Mouse (Mus musculus): ENCODE measurements around the gene Prkd2.

DNA sequence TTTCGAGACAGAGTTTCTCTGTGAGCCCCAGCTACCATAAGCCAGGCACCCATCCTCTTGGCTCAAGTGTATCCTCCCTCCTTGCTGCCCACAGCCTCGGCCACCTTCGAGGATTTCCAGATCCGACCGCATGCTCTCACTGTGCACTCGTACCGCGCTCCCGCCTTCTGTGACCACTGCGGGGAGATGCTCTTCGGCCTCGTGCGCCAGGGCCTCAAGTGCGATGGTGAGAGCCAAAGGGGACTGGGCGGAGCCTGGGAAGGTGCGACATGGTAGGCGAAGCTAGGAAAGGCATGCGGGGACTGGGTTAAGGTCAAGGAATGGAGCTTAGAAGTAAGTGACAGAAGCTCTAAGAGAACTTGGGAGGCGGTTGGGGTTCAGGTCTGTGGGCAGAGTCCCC is 4.8 kb downstream of the Prkd2 start:
- TF ChIP-seq CTCF (IDR thresholded peaks at IDR 0.05; ENCODE audit: borderline replicate concordance, insufficient read depth, low read depth, low read length): no peak
- TF ChIP-seq POLR2A (IDR thresholded peaks at IDR 0.05; ENCODE audit: borderline replicate concordance, insufficient read depth, low read length): no peak

All from cerebellum, adult 2 months (tissue).